Mouse (Mus musculus) heart, embryonic 12.5 days (tissue): Measurements from ENCODE around the gene Mad1l1. TPM values are rescaled to one million over a fixed set of nuclear protein-coding genes. Genes with fewer than 3 reads are reported as not detected.
"Not testable (repeated sequence)": the region's sequence is repeated elsewhere in the genome, so short reads cannot be mapped to it uniquely, and the experiment has no call there.

Experiments
- ATAC-seq: fragments of 200-750 bp; cut with Nextera tagmentation; 2 replicates; pipeline ENCODE4 v1.8.0; 2017; ENCODE audit warnings: moderate TSS enrichment, moderate library complexity; ENCODE audit not compliant: insufficient number of reproducible peaks, low FRiP score
- H3K27ac ChIP-seq: fragments of 300-500 bp; sonication (generic); 2 replicates; pipeline ENCODE4 v1.5.1; 2016; ENCODE audit warnings: mild to moderate bottlenecking, moderate library complexity; ENCODE audit not compliant: poor library complexity, severe bottlenecking
- H3K27me3 ChIP-seq: fragments of 300-500 bp; sonication (generic); replicated peaks from 2 replicates; pipeline ENCODE4 v1.6.1; 2016; ENCODE audit warnings: mild to moderate bottlenecking, moderate library complexity
- H3K36me3 ChIP-seq: fragments of 300-500 bp; sonication (generic); 2 replicates; pipeline ENCODE4 v1.6.1; 2016; ENCODE audit warnings: mild to moderate bottlenecking, moderate library complexity
- H3K4me1 ChIP-seq: fragments of 300-500 bp; sonication (generic); replicated peaks from 2 replicates; pipeline ENCODE4 v1.6.1; 2016; ENCODE audit warnings: mild to moderate bottlenecking
- H3K4me2 ChIP-seq: fragments of 300-500 bp; sonication (generic); 2 replicates; pipeline ENCODE4 v1.6.1; 2016; ENCODE audit warnings: mild to moderate bottlenecking, moderate library complexity
- H3K4me3 ChIP-seq: fragments of 300-500 bp; sonication (generic); 2 replicates; pipeline ENCODE4 v1.5.1; 2016; ENCODE audit warnings: mild to moderate bottlenecking
- H3K9ac ChIP-seq: fragments of 300-500 bp; sonication (generic); 2 replicates; pipeline ENCODE4 v1.6.1; 2016; ENCODE audit warnings: mild to moderate bottlenecking, moderate library complexity
- H3K9me3 ChIP-seq: fragments of 300-500 bp; sonication (generic); replicated peaks from 2 replicates; pipeline ENCODE4 v1.6.1; 2016; ENCODE audit warnings: mild to moderate bottlenecking, moderate library complexity
- WGBS: fragments of 180-500 bp; shearing (Covaris S2); methylation state at CpG from one replicate; pipeline ENCODE4 v1.1.7; 2016; 5-methylcytosine and 5-hydroxymethylcytosine counted together
- polyA plus RNA-seq: library from polyadenylated mRNA; unstranded; fragments of >200 nt; fragmentation: Nextera tagmentation; extraction: Ambion mirVana; gene quantifications from 2 replicates; pipeline ENCODE4 v1.2.1, GENCODE M21; 2016

Gene Mad1l1
- polyA plus RNA-seq = 25.5 and 26.3 TPM in 2 replicates

DNA sequence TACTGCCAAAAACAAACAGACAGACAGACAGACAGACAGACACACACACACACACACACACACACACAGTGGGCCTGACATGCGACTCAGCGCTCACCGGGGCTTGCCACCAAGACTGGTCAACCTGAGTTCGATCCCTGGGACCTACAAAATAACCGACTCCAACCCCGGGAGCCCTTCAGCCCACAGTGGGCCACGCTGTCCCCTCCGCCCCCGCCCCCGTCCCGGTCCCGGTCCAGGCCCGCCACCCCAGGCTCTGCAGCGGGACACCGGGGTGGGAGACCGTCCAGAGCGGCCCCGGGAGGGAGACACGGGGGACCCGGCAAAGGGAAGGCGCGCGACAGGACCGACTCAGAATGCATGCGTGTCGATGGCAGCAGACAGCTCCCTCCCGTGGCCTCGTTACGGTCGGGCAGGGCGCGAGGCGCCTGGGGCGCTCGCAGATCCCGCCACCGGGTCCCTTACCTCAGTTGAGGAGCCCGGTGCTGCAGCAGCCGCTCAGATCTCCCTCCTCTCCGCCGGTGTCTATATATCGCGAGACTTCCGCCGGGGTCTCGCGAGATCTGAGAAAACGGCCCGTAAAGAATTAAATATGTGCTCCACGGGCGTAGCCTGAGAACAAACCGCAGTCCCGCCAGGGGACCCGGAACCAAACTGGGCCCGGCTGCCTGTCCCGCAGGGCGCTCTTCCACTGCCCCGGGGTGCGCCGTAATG lies at the start of gene Mad1l1, which contains the start of gene Nudt1:
TSS of gene Mad1l1 (minus strand) at position 511 of the 714 bp plus-strand sequence.
TSS of gene Nudt1 (plus strand) at position 615 of the 714 bp plus-strand sequence.
- WGBS = under 1% methylated on average over 60 of the region's 60 CpGs
- Histone ChIP-seq H3K4me1 (peaks cover 31% of the 10 kb centered on the region), H3K27me3 (no peaks in the 10 kb centered on the region), H3K9me3 (no peaks in the 10 kb centered on the region), H3K36me3 (peaks cover 5% of the 10 kb centered on the region), H3K9ac (peak within 1 kb of the TSS; percentile 99), H3K27ac (peak within 1 kb of the TSS; percentile 75), H3K4me3 (peak within 1 kb of the TSS; percentile 91), H3K4me2 (peak within 1 kb of the TSS; percentile 92)
- ATAC-seq = peak; percentile 92

DNA sequence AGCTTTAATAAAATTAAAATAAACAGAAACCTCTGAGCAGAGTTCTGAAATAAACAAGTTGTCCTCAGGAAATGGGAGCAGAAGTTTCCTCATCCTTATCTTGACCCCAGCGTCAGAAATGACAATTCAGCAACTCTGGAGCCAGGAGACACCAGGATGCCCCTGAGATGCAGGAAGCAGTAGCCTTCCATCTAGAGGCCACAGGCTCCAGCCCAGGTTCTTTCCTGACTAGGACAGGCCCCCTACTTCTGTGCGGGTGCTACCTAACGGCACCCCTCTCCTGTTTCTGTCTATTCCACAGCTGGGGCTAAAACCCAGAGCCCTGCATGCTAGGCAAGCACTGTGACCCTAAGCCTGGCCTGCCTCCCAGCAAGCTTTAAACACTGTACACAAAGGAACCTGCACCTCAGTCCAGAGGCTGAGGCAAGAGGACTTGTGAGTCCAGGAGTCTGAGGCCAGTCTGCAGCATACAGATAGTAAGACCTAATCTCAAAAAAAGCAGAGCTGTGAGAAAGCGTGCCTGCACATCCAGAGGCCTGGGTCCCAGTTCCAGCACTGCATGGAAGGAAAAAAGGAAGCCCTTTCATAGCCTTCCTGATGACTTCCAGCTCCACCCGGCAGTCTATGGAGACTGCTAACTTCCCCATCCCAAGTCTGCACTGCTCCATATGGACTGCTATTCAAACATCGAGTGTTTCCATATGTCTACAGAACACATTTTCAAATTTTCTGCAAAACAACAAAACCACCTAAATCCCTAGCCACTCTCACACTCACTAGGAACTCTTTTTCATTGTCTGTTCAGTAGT lies 49.3 kb upstream of the Mad1l1 start:
- peak overlapping the region; percentile 61 for H3K27ac ChIP-seq
- H3K9me3 ChIP-seq = no peaks in the 10 kb centered on the region
- peaks cover 30% of the 10 kb centered on the region for H3K4me1 ChIP-seq
- H3K27me3 ChIP-seq = no peaks in the 10 kb centered on the region
- 44% methylated on average over 6 of the region's 6 CpGs for WGBS
- H3K36me3 ChIP-seq = no peaks in the 10 kb centered on the region
- H3K4me3 ChIP-seq = no peak overlapping the region
- H3K9ac ChIP-seq = no peak overlapping the region
- H3K4me2 ChIP-seq = no peak overlapping the region
- peak; percentile 74; the same call in 1 of the 2 replicates for ATAC-seq

DNA sequence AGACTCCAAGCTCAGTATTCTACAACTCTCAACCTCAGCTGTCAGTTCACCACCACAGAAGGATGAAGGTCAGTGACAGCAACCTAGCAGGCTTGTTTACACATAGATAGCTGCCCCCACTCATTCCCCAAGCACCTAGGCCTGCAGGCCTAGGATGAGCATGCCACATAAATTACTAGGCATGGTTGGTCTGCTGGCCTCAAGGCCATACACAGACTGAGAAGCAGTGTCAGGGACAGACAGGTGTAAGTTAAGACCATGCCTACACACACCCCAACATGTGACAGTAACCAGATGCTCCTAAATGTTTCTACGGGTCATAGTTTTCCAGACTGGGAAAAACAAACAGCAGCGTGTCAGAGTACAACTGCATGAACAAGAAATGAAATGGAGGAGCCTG lies 48.1 kb upstream of the Mad1l1 start:
- H3K4me1 ChIP-seq = peaks cover 30% of the 10 kb centered on the region
- H3K36me3 ChIP-seq = no peaks in the 10 kb centered on the region; the same call in 1 of the 2 replicates
- H3K9me3 ChIP-seq = no peaks in the 10 kb centered on the region
- no peaks in the 10 kb centered on the region for H3K27me3 ChIP-seq
- 72% methylated on average over 2 of the region's 2 CpGs for WGBS
- no peak for ATAC-seq
- H3K27ac ChIP-seq = no peak overlapping the region
- H3K4me2 ChIP-seq = no peak overlapping the region
- H3K9ac ChIP-seq = no peak overlapping the region
- H3K4me3 ChIP-seq = no peak overlapping the region

- no peaks in the 10 kb centered on the region for H3K27me3 ChIP-seq
- WGBS = 86% methylated on average over 4 of the region's 4 CpGs
- H3K4me1 ChIP-seq = peaks cover 25% of the 10 kb centered on the region
- ATAC-seq = no peak
- H3K4me2 ChIP-seq = no peak overlapping the region
- H3K9me3 ChIP-seq = no peaks in the 10 kb centered on the region
- H3K27ac ChIP-seq = no peak overlapping the region
- no peak overlapping the region for H3K4me3 ChIP-seq
- no peaks in the 10 kb centered on the region; the same call in 1 of the 2 replicates for H3K36me3 ChIP-seq
- no peak overlapping the region for H3K9ac ChIP-seq
These were observed 47.6 kb upstream of the Mad1l1 start for GRCm38 (mm10) chr5:140368926-140369325.

DNA sequence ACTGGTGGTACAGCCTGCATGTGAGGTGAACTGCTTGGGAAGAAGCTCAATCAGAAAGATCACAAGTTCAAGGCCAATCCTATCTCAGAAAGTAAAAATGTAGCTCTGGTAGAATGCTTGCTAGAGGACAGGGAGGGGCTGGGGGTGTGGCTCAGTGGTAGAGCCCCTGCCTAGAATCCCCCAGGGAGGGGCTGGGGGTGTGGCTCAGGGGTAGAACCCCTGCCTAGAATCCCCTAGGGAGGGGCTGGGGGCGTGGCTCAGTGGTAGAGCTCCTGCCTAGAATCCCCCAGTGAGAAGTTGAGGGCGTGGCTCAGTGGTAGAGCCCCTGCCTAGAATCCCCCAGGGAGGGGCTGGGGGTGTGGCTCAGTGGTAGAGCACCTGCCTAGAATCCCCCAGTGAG lies 46.8 kb upstream of the Mad1l1 start:
- not testable (repeated sequence) for H3K27ac ChIP-seq, H3K4me2 ChIP-seq, H3K9ac ChIP-seq, H3K36me3 ChIP-seq, H3K4me3 ChIP-seq, H3K9me3 ChIP-seq, ATAC-seq, H3K27me3 ChIP-seq
- H3K4me1 ChIP-seq = peaks cover 20% of the 10 kb centered on the region
- WGBS = 82% methylated on average over 2 of the region's 2 CpGs

DNA sequence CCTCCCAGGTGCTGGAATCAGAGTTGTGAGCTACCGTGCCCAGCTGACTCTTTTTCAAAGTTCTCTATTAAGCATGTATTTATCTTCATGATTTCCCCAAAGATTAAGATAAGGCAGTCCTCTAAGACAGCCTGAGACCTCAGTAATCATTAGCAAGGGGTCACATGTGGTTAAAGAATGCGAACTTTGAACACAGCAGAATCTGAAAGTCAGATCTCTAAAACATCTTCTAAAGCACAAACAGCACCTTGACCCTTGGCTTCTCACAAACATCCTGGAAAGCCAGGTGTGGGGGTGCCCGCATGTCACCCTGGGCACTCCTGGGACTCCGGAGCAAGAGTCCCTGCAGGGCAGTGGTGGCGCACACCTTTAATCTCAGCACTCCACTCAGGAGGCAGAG lies 43.1 kb upstream of the Mad1l1 start:
- no peaks in the 10 kb centered on the region for H3K27me3 ChIP-seq
- H3K4me2 ChIP-seq = no peak overlapping the region
- 88% methylated on average over 5 of the region's 5 CpGs for WGBS
- no peak overlapping the region for H3K4me3 ChIP-seq
- no peaks in the 10 kb centered on the region for H3K9me3 ChIP-seq
- peaks cover 1% of the 10 kb centered on the region; the same call in 1 of the 2 replicates for H3K4me1 ChIP-seq
- no peak overlapping the region for H3K9ac ChIP-seq
- no peak overlapping the region for H3K27ac ChIP-seq
- no peak for ATAC-seq
- H3K36me3 ChIP-seq = peaks cover 20% of the 10 kb centered on the region; the same call in 1 of the 2 replicates

DNA sequence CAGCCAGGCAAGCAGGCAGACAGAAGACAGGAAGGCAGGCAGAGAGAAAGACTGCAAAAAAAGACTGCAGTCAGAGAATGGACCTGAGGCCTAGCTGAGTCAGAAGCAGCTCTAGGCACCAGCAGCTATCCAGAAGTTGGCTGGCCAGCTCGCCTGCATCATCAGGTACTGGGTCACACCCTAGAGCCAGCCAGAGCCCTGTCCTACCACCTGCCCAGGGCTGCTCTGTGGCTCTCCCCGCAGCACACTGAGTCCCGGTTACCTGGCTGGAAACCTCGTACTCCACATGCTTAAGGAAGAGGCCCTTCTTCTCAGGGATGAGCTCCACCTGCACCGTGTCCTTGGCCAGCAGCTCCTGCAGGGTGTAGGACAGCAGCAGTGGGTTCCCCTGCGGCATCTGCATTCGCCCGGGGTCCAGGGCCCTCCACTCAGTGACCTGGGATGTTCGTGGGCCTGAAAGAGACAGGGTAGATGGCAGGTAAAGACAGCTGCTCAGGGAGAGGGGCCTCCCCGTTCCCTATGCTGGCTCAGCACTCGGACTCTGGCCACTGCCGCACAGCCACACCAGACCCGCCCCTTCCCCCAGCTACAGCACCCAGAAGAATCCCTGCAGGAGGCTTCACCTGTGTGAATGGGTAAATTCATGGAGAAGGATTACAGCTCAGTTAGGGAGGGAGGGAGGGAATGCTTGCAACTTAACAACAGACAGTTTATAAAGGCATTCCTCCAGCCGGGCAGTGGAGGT lies 38.8 kb upstream of the Mad1l1 start:
- Histone ChIP-seq H3K4me2 (no peak overlapping the region), H3K4me1 (no peaks in the 10 kb centered on the region), H3K27me3 (no peaks in the 10 kb centered on the region), H3K36me3 (peaks cover 59% of the 10 kb centered on the region), H3K9ac (no peak overlapping the region), H3K9me3 (no peaks in the 10 kb centered on the region), H3K4me3 (no peak overlapping the region), H3K27ac (no peak overlapping the region)
- 0 out of 2 replicates have a peak, but pooled peaks have one; percentile 9 for ATAC-seq
- 84% methylated on average over 14 of the region's 14 CpGs for WGBS

GRCm38 (mm10) chr5:140357466-140357865 lies 36.1 kb upstream of the Mad1l1 start:
- Histone ChIP-seq H3K36me3 (peaks cover 79% of the 10 kb centered on the region), H3K4me2 (no peak overlapping the region), H3K27ac (no peak overlapping the region), H3K9me3 (no peaks in the 10 kb centered on the region), H3K27me3 (no peaks in the 10 kb centered on the region), H3K9ac (no peak overlapping the region), H3K4me3 (no peak overlapping the region), H3K4me1 (no peaks in the 10 kb centered on the region)
- WGBS = 79% methylated on average over 3 of the region's 3 CpGs
- ATAC-seq = no peak

DNA sequence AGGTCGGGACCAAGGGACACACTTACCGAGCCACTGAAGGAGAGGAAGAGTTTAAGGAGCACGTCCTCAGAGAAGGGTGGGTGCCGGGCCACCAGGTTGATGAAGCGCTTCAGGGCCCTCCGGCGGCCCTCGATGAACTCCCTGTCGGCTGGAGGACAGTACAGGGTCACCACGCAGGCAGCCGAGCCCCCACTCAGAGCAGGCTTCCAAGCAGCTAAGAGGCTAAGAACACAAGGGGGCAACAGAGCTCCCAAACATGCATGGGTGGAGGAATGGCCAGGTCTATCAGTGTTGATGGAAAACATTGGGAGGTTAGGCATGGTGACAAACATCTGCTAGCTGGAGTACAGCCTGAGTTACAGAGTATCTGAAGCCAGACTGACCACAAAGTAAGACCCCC lies 34.6 kb upstream of the Mad1l1 start:
- WGBS = 75% methylated on average over 11 of the region's 11 CpGs
- no peaks in the 10 kb centered on the region for H3K9me3 ChIP-seq
- no peak overlapping the region for H3K4me2 ChIP-seq
- H3K27ac ChIP-seq = no peak overlapping the region
- H3K4me1 ChIP-seq = no peaks in the 10 kb centered on the region
- peaks cover 89% of the 10 kb centered on the region for H3K36me3 ChIP-seq
- H3K9ac ChIP-seq = no peak overlapping the region
- H3K4me3 ChIP-seq = no peak overlapping the region
- H3K27me3 ChIP-seq = no peaks in the 10 kb centered on the region
- no peak for ATAC-seq

GRCm38 (mm10) chr5:140352352-140352751 lies 31.0 kb upstream of the Mad1l1 start:
- Histone ChIP-seq H3K4me1 (no peaks in the 10 kb centered on the region), H3K9ac (no peak overlapping the region), H3K4me3 (no peak overlapping the region), H3K27me3 (no peaks in the 10 kb centered on the region), H3K9me3 (no peaks in the 10 kb centered on the region), H3K4me2 (no peak overlapping the region), H3K36me3 (peaks cover 76% of the 10 kb centered on the region), H3K27ac (no peak overlapping the region)
- WGBS = 88% methylated on average over 6 of the region's 6 CpGs
- ATAC-seq = no peak
